14 mouse cellular contexts compared by ENCODE assay signal in genomic region chr7:99362137-99362536, GRCm38 (mm10).
"Had no signal": no experiment of that assay in that cellular context is flagged by ENCODE, and none has a peak within 500 bp of the region (broad histone marks: within the 10 kb centered on the region; RNA-seq: fewer than 3 reads in every experiment).

No protein-coding gene starts in this region.

- H3K4me3 ChIP-seq: kidney, embryonic 15.5 days; liver, embryonic 13.5 days; midbrain, embryonic 12.5 days; midbrain, embryonic 15.5 days; neural tube, embryonic 12.5 days had no signal

- DNase-seq: kidney, adult 8-10 months; kidney, postnatal 10 days; kidney, postnatal 36 days; left cerebral cortex, postnatal 4 days; liver, embryonic 13.5 days; lung, adult 2 months; lung, postnatal 14 days; lung, postnatal 4 days; thymus, adult 18-20 months; thymus, postnatal 36 days had no signal

- ATAC-seq: midbrain, embryonic 15.5 days had no signal

- H3K36me3 ChIP-seq: kidney, embryonic 15.5 days; liver, embryonic 13.5 days; midbrain, embryonic 12.5 days; midbrain, embryonic 15.5 days; neural tube, embryonic 12.5 days had no signal

- H3K9me3 ChIP-seq: kidney, embryonic 15.5 days; liver, embryonic 13.5 days; midbrain, embryonic 15.5 days; neural tube, embryonic 12.5 days had no signal

- H3K27ac ChIP-seq: liver, embryonic 13.5 days; neural tube, embryonic 12.5 days had no signal

- H3K9ac ChIP-seq: kidney, embryonic 15.5 days; liver, embryonic 13.5 days; midbrain, embryonic 12.5 days; midbrain, embryonic 15.5 days; neural tube, embryonic 12.5 days had no signal

- H3K27me3 ChIP-seq: kidney, embryonic 15.5 days; liver, embryonic 13.5 days; midbrain, embryonic 15.5 days; neural tube, embryonic 12.5 days had no signal

- H3K4me2 ChIP-seq: kidney, embryonic 15.5 days; liver, embryonic 13.5 days; midbrain, embryonic 12.5 days; midbrain, embryonic 15.5 days; neural tube, embryonic 12.5 days had no signal
